In genomic region chr2:126635939-126636823, GRCm38 (mm10) we compare ENCODE assay signal across 9 mouse cellular contexts. TPM values are rescaled to one million over a fixed set of nuclear protein-coding genes. Genes with fewer than 3 reads are reported as not detected.
A peak's percentile ranks its signal among the peaks of the same experiment; 100 is the strongest.
DNase-seq lines count a peak whose midpoint lies in the region.
"Had no signal": no experiment of that assay in that cellular context is flagged by ENCODE, and none has a peak within 500 bp of the region (broad histone marks: within the 10 kb centered on the region; RNA-seq: fewer than 3 reads in every experiment).

No protein-coding gene starts in this region.

- DNase-seq in adrenal gland, postnatal 10 days: peak; percentile 13
- no peak for DNase-seq in adrenal gland, adult 8-10 months
- DNase-seq in T-cell, adult 2 months (ENCODE audit: low spot score): peak; percentile 41
- peak; percentile 35 for DNase-seq in kidney, adult 18-20 months
- DNase-seq in lung, postnatal 25 days (ENCODE audit: low spot score): peak; percentile 56
- no peak for DNase-seq in cerebellum, postnatal 36 days
- no peak for DNase-seq in spleen, postnatal 36 days (ENCODE audit: low spot score in 2 of 2)
- no peak for DNase-seq in adrenal gland, adult 18-20 months (ENCODE audit: low spot score in 2 of 2)
- DNase-seq: thymus, postnatal 25 days had no signal

RNA-seq across cellular contexts. Expression of gene Hdc, which starts 17.1 kb away (rescaled TPM):
- total RNA-seq in adrenal gland, postnatal 10 days (2021): 10 to 100 TPM in 1 of 2 experiments, 1 to 10 TPM in 1; 9.9 to 10.4 TPM
- 10 to 100 TPM in 2 of 4 experiments, 1 to 10 TPM in 2; 4.6 to 26.8 (median 8.9) TPM for total RNA-seq in adrenal gland, adult 8-10 months (2022)
- 10 to 100 TPM; 11.0 to 51.9 TPM for total RNA-seq in adrenal gland, adult 18-20 months (2021)

RNA-seq across cellular contexts. Expression of gene Gabpb1, which starts 40.0 kb away (rescaled TPM):
- 10 to 100 TPM; 19.3 to 21.5 TPM for total RNA-seq in adrenal gland, postnatal 10 days (2021)
- total RNA-seq in adrenal gland, adult 8-10 months (2022): 10 to 100 TPM; 16.4 to 21.1 (median 18.6) TPM
- total RNA-seq in adrenal gland, adult 18-20 months (2021): 10 to 100 TPM; 12.9 to 23.8 TPM

Comparison
In these comparisons a context has a peak if more than half of its experiments do, and no peak if none do; other contexts are left out.
1. DNase-seq: peak in adrenal gland, postnatal 10 days (single experiment), T-cell, adult 2 months (single experiment), kidney, adult 18-20 months (single experiment) and lung, postnatal 25 days (single experiment); none in adrenal gland, adult 8-10 months (single experiment), cerebellum, postnatal 36 days (0 of 2), spleen, postnatal 36 days (0 of 2) and adrenal gland, adult 18-20 months (0 of 2).